Mouse (Mus musculus) right cerebral cortex, postnatal 4 days (tissue): ENCODE measurements around the gene Rbms3.
A peak's percentile ranks its signal among the peaks of the same experiment; 100 is the strongest.

Source experiments
- DNase-seq: peaks from one replicate; pipeline ENCODE4 v3.0.0-alpha.2; 2022

Rbms3 gene

DNA sequence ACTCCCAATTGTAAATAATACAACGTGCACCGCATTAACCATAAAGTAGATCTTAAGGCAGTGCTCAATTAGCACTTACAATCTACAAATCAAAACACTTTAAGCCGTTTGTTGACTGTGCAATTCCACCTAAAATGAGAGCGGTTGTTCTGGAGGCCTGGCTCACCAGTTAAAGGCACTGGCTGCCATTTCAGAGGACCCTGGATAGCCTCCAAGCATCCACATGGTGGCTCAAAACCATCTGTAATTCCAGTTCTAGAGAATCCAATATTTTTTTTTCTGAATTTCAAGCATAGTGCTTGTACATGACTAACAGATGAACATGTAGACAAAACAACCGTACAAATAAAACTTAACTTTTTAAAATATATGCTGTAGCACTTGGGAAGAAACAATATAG lies 460.5 kb downstream of the Rbms3 start:
- DNase-seq = no peak

DNA sequence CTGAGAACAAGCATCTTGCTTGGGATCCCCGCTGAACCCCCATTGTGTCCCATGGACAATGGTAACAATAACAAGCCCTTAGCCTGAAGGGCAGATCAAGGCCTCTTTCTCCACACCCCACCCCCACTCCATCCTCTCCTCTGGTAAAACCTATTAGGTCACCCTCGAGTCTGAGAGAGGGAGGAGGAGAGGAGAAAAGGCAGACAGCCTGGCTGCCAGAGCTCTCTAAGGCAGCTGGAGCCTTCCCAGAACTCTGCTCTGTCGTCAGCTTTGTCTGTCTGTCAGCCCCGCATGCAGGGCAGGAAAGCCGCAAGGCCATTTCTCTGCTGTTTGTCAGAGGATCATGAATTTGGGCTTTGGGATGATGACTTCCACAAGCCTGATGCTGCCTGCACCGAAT lies 466.6 kb downstream of the Rbms3 start:
- no peak for DNase-seq

DNA sequence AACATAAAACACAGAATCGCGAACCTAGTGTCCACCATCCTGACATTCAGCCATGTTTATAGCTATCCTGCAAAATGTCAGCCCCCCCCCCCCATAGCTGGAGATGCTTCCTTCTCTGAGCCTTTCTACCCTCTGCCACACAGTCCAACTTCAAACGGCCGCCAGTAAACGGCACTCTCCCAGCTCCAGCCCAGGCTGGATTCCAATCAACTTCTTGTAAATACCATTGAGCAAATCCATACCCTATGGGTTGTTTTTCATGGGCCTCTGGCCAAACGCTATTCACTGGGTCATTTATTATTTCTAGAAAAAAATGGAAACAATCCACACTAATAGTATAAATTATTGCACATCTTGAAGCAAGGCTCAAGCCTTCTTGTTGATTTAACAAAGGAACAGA lies 468.6 kb downstream of the Rbms3 start:
- no peak for DNase-seq

DNA sequence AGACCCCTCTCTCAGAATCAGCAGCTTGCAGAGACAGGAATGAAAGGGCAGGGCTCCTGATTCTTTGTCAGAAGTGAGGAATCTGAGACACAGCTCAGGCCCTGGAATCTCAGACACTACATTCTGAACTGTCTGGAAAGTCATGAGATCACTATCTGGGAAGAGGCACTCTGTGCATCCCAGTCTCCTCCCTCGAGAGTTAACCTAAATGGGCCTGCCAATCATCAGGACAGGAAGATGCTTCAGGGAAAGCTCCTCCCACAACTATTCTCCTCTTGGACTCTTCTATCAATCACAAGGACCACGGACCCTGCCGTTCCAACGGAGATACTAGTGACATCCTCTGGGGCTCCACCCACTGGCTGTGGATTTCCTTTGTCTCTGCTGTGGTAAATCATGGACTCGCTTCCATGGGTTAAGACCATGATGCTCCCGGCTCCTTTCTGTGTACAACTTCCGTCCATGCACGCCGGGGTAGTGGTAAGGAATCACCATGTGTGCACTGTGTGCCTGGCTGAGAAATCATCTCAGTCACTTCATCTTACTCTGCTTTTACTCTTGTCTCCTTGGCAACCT lies 473.3 kb downstream of the Rbms3 start:
- no peak for DNase-seq

DNA sequence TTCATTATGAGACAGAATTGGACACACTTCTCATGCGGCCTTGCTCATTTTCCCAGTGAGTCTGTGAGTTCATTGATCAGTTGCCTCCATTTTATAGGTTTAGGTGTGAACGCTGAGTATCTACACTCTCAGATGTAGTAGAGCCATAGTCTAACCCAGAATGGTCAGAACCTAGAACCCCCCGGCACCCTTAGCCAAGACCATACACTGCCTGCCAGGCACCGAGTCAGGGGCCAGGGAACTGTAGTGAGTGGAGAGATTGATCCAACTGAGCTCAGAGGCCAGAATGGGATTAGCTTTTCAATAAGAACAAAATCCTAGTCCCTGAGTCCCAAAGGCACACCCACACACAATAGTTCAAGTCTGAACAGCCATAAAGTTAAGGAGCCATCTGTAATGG lies 475.1 kb downstream of the Rbms3 start:
- no peak for DNase-seq

DNA sequence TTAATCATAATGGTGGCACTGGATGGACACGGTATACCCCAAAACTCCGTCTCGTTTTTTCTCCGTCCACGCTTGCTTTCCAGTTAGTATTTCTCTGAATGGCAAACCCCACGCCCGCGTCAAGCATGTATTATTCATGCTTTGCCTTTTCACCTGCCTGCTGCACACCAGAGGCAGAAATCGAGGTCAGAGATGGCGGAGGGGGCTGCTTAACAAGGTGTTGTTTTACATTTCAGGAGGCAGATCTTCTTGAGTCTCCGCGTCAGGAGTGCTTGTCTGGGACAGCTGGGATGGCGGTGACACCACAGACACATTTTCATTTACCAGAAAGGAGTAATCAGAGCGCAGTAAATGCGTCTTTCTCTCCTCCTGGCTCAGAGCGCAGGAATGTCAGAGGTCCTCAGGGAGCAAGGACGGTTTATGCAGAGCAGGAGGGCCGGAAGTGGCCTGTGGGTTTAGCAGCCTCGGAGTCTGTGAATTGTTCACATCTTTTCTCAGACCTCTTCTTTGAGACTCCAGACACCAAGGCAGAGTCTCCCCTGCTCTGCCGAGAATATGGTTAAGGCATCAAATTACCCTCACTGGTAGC lies 475.9 kb downstream of the Rbms3 start:
- no peak for DNase-seq

DNA sequence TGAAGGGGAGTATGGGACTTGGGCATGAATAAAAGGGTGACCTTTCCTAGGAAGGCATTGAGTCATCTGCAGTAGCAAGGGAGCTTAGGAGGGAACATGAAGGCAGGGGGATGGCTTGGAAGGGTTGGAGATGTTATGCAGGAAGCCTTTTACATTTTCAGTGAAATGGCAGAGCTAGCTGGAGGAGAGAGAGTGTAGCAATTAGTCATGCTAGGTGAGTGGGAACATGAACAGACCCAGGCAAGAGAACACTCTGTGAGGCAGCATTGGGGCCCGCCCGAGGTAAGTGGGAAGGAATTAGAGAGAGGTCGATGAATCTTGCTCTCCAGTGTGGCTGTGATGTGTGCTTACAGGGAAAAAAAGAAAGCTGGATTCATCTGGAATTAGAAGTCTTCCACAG lies 477.8 kb downstream of the Rbms3 start:
- DNase-seq = no peak

DNA sequence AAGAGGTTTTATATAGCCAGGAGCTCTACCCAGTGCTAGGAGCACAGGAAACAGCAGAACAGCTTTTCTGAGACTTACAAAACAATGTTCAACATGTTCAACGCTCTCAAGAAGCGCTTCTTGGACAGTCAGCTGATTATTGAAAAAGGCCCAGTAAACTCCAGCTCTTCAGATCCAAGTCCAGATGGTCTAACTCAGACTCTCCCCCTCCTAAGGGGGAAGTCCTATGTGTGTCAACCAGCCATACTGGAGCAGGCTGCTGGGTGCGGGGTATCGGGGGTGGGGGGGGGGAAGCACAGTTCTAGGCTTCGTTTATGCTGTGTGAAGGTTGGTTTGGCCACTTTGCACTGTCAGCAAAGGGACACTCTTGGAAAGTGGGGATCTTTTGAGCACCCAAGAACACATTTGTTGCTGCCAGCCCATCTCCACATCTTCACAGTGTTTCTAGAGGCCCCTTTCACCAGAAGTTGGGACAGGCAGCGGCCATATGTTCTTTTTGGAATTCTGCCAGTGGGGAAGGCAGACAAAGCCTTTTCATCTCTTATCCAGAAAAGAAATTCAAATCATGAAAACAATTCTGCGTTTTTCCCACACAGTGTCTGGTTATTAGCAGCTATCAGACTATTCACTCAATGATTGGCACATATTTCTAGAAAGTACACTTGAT lies 485.5 kb downstream of the Rbms3 start:
- no peak for DNase-seq

DNA sequence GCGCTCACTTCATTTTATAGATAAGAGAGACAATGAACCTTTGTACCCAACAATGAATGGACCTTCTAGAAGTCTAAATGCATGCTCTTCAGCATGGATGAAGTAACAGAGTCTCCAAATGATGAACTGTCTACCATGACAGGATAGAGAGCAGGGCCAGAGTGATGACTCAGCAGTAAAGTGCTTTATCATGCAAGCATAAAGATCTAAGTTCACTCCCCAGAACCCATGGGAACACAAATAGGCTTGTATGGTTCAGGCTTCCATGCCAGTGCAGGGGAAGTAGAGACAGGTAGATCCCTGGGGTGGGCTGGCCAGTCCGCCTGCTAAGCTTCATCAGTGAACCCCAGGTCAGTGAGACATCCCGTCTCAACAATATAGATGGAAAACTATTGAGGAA lies 489.7 kb downstream of the Rbms3 start:
- no peak for DNase-seq

DNA sequence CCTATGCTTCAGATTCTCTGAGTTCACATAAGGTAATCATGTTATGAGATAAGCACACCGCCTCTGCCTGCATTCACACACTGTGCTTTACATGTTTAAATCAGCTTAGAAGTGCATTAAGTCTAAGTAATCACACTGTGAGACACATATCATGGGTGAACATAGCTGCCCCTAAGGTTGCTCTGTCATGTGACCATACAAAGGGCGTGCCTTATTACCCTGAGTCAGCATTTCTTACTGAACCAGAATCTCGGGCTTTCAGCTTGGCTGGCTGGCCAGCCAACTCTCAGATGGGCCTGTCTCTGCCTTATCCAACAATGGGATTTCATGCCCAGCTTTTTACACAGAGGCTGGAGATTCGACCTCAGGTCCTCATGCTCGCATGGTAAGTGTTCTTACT lies 493.3 kb downstream of the Rbms3 start:
- DNase-seq = no peak

DNA sequence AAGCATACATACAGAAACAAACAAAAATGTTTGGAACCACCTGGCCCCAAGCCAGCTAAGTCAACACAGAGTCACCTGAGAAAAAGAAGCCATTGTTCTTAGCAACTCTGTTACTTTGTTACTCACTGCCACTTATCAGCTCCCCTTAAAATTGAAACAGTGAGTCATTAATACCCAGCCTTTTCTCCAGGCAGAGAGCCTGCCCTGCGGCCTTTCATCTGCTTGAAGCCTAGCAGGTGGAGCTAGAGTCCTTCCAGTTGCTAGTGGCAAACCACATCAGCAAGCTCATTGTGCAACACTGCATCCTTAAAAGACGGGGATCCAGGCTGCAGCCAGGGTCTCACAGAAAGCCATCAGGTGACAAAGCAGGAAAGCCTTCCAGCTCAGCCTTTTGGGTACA lies 495.7 kb downstream of the Rbms3 start:
- DNase-seq = no peak

DNA sequence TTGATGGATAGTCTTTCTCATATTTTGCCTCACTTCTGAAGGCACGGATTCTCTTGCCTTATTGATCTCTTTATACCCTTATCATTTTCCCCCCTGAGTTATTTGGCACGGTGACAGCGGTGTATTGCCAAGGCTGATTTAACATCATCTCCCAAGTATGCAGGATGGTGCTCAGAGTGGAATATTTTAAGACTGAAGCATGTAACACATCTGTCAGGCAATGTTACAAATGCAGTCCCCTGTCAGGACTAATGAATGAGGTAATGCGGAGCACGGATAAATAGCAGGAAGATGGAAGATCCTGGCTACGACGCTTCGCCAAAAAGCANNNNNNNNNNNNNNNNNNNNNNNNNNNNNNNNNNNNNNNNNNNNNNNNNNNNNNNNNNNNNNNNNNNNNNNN lies 502.9 kb downstream of the Rbms3 start:
- no peak for DNase-seq

DNA sequence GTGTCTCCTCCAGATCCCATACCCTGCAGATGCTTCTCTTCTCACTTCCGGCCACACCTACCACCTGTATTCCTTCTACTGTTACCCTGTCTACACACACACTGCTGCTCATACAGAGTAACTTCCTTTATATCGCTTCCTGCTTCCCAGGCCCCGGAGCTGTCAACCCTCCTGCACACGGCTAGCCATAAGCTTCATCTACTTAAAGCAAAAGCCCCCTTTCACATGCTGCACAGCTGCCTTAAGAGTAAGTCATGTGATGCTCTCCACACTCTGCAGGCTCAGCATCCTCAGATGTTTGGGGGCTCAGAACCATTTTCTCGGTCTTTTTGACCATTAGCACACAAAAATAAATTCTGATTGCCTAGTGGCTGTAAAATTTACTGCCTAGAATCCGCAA lies 503.9 kb downstream of the Rbms3 start:
- no peak for DNase-seq

DNA sequence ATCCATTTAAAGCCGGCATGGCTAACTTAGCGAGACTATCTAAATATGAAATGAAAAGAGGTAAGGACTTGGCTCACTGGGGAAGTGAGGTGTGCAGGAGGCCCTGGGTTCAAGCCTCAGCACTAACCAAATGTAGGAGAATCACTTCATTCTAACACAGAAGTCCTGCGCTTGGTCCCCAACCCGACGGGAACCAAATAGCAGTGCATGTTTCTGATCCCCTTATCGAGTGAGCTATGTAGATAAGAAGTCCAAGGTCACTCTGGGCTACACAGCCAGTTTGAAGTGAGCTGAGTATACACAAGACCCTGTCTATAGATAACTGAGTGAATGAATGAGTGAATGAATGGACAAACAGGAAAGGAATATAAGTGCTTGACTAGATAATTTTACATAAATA lies 508.1 kb downstream of the Rbms3 start:
- DNase-seq = no peak

DNA sequence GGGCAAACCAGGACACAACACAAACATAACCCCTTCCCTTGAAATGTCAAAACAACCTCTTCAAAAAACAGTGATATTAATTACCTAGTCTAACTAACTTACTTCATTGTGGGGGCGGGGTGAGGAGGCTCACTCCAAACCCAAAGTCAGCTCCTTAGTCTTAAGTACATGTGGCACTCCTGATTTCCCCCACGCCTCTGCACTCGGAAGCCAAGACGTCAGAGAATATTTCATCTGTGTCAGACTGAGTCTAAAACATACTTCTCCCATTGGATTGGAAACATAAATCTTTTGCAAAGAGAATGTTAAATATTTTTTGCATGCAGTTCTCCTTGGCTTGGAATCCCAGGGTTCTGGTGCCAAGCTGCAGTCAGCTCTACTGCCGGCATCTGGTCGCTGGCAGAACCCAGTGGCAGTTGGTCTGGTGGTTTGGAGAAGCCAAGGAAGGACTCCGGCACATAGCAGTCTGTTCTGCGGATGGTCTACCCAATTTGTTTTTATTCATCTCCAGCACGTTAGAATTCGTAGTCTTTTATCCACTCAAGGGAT lies 512.5 kb downstream of the Rbms3 start:
- peak; percentile 32 for DNase-seq

DNA sequence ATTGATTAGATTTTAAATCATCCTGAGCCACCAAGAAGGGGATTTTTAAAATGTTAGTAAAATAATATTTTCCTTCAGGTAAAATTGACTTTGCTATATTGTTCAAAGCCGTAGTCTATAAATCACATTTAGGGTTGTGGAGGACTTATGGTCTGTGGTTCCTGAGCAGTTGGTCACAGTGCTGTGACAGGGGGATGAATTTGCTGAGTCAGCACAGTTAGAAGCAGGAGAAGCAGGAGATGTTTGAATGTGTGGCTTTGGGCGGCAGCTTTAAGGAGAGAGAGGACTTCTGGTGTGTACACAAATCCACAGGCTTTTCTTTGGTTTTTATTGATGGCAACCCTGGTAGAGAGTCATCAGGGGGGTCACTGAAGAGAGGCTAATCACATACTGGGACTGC lies 514.1 kb downstream of the Rbms3 start:
- DNase-seq = no peak

DNA sequence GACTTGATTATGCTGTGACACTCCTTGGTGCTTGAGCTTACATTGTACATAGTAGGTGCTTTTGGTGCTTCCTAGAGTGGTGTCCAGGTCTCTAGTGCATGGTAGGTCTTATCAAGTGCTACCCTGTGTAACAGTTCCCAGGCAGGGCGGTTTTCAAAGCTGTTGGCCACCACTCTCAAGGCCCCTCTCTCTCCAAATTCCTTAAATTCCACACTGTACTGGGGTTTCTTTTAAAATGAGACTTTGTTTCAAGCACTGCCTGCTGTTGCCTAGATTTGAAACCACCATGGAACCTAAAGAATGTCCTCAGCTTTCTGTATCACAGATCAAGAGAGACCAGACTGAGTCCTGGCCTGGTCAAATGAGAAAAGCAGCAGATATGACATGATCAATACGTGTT lies 516.1 kb downstream of the Rbms3 start:
- DNase-seq = no peak

DNA sequence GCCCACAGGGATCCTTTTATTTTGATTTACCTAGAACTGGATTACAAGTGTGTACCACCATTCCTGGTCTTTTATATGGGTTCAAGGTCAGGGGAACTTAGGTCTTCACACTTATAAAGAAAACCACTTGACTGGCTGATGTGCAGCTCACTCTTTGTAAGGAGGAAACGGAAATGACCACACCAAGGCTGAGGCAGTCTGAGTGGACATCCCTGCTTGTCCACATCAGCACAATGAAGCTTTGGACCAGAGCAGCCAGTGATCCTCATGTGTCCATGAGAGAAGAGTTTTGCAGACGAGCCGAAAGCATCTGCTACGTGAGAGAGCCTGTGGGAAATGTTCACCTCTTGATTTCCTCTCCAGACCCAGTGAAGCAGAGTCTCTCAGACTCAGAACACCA lies 521.8 kb downstream of the Rbms3 start:
- no peak for DNase-seq

DNA sequence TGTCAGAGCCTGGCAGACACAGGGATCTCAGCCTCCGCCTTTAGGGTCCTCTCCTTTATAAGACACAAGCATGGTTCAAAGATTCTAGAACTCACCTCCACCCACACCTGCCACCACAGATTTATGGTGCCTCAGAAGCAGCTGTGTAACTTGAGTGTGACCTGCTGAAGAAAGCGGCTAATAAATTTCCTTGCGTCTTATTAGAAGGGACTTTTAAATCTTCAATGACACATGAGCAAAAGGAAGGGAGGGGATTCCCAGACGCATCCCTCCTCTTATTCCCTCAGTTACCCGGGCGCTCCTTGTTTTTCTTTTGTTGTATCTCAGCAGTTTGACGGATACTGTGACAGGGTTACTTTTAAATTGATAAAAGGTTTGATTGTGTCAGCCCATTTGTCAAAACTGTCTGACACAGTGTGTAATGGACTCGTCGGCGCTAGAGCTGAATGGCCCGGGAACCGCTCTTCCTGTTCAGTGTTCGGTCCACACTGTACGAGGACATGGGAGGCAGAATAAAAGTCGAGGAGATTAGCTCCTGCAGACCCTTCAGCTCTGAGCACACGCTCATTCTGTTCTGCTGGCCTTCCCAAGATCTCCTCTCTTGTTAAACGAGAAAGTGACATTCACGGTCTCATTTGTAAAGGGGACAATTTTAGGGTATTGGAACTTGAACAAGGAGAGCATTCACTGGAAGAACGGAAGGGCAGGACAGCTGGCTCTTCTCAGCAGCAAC lies 527.3 kb downstream of the Rbms3 start:
- no peak for DNase-seq

DNA sequence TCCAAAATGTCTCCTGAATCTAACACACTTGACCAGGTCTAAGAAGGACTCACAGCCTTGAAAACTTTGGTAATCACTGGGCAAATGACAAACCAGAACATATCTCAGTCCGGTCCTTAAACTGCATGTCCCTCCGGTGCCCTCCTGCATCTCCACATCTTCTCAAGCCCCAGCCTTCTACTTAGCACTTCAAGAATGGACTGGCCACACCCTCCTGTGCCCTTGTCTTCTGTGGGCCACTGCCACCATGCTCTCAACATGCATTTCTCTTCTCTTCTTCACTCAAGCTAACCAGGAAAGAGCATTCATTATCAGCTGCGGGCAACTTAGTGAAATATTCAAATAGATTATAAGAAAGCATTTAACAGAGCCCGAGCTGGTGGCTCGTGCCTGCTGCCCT lies 529.5 kb downstream of the Rbms3 start:
- DNase-seq = no peak

DNA sequence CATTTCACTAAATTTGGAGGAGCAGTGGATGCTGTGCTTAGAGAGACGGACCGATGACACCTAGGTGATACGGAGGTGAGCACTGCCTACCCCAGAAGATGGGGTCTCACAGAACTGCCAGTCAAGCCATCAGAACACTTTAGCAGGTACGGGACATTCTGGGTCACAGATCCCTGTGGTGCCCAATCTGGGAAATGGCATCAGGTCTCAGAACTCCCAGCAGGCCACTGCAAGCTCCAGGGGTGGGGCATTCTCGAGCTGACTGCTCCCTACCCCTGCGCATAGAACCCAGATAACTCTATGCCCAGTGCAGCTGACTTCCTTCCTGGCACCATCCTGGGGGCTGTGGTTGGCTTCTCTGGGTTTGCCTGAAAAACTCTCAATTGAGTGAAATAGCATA lies 536.2 kb downstream of the Rbms3 start:
- no peak for DNase-seq

DNA sequence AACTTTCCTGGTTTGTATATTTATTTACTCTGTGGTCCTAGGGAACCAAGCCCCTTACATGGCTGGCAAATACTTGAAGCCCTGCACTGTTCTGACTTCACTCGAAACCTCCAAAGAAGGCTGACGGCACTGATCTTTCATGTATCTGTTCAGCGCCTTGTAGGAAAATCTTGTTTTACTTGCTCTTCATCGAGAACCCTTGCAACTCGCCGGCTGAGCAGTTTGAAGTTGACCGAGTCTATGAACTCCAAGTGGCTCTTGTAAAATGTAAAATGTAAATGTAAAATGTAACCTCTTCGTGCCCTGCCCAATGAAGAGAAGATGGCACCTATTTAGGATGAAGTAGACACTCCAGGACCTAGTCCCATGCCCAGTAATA lies 537.5 kb downstream of the Rbms3 start:
- no peak for DNase-seq

DNA sequence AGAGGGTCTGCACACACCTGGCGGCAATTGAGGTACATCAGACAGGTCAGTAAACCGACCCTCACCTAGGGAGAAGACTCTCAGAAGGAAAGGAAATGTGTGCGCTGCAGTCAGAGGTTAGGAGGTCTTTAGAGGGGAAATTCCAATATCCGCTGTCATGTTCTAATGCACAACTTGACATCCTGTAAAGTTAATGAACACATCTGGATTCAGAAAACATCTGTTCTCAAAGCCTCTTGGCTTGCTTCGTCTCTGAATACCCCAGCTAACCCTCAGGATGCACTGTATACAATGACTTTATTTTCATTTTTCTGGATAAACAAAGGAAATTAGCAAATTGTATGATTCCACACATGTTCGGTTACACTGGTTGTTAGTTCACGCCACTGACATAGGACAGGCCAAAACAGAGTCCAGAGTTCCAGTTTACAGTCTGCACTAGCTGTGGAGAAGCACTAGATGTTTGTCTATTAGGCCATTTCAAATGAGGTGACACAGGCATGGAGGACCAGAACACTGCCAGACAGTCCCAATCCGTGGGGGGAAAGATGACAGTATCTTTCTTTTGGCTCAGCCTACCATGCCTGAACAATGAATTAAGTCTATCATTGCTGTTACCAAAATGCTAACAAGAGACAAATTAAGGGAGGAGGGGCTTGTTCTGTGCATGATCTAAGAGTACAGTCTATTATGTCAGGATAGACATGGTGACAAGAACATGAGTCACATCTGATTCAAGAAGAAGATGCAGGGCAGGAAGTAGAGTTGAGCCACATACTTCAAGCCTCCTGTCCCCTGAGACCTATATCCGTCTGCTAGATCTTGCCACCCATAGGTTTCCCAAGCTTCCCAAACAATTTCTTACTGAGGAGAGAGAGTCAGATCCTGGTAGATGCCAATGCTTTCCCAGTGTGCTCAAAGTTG lies 538.2 kb downstream of the Rbms3 start:
- DNase-seq = no peak
